Mouse (Mus musculus) cortical plate, adult 2 months (tissue): ENCODE measurements around the gene Slc35g3. TPM values are rescaled to one million over a fixed set of nuclear protein-coding genes. Genes with fewer than 3 reads are reported as not detected.

Experiments used
- H3K27ac ChIP-seq: fragments of 200-500 bp; 2 replicates; pipeline ENCODE4 v1.5.1; 2012; ENCODE audit warnings: low read length, control low read depth, inconsistent platforms; ENCODE audit not compliant: insufficient read depth
- H3K4me1 ChIP-seq: fragments of 200-500 bp; 2 replicates; pipeline ENCODE4 v1.6.1; 2011; ENCODE audit warnings: low read length; ENCODE audit not compliant: control insufficient read depth, insufficient read depth
- H3K4me3 ChIP-seq: fragments of 200-500 bp; 2 replicates; pipeline ENCODE4 v1.5.1; 2011; ENCODE audit warnings: mild to moderate bottlenecking, low read length, control low read depth; ENCODE audit not compliant: insufficient read depth
- CTCF ChIP-seq: fragments of 200-500 bp; IDR thresholded peaks from 2 replicates; pipeline ENCODE4 v1.5.1; 2011; ENCODE audit warnings: mild to moderate bottlenecking, control low read depth, low read length; ENCODE audit not compliant: insufficient read depth; ENCODE audit errors: extremely low read depth
- POLR2A ChIP-seq: fragments of 200-500 bp; IDR thresholded peaks from 2 replicates; pipeline ENCODE4 v1.6.1; 2011; ENCODE audit warnings: mild to moderate bottlenecking, low read length, control low read depth; ENCODE audit not compliant: insufficient read depth; ENCODE audit errors: extremely low read depth
- polyA plus RNA-seq: library from polyadenylated mRNA; depleted of rRNA; stranded (reverse); fragments of >200 nt; gene quantifications from 2 replicates; pipeline ENCODE4 v1.2.3, GENCODE M21; 2012; rRNA removed

Slc35g3 gene
- polyA plus RNA-seq, 1 experiment, result not detected

DNA sequence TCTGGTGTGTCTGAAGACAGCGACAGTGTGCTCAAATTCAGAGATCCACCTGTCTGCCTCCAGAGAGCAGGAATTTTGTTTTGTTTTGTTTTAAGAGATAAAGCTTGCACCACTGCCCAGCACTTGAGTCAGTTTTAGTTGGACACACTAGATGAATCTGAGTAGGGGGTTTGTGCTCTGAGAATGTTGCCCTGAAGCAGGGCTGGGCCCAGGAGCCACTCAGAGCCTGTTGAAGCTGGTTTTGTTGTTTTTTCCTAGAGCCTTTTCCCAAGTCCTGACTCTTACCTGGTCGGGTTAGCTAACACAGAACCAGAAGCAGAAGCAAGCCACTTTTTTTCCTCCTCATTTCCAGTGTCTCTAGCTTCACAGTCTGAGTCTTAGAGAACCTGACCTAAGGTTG lies 50.7 kb downstream of the Slc35g3 start:
- H3K27ac ChIP-seq, result no peak overlapping the region
- H3K4me1 ChIP-seq, result peaks cover 2% of the 10 kb centered on the region; the same call in 1 of the 2 replicates
- TF ChIP-seq POLR2A, result no peak
- TF ChIP-seq CTCF, result no peak
- no peak overlapping the region for H3K4me3 ChIP-seq

- TF ChIP-seq POLR2A (no peak), CTCF (no peak)
- Histone ChIP-seq H3K4me1 (no peaks in the 10 kb centered on the region), H3K4me3 (no peak overlapping the region), H3K27ac (no peak overlapping the region)
Observed at GRCm38 (mm10) chr11:69710470-69710869, 51.3 kb downstream of the Slc35g3 start.

Other genes with a start within 250 kb of the Slc35g3 start
- gene Dnah2, start 212.9 kb downstream of the Slc35g3 start, polyA plus RNA-seq, result 1.6 and 2.1 TPM in 2 replicates
- gene Efnb3, start 201.8 kb downstream of the Slc35g3 start, polyA plus RNA-seq, result 68.2 and 77.1 TPM in 2 replicates
- gene Wrap53, start 181.7 kb downstream of the Slc35g3 start, polyA plus RNA-seq, result 13.6 and 14.3 TPM in 2 replicates
- 33.9 and 35.1 TPM in 2 replicates for gene Trp53, start 181.6 kb downstream of the Slc35g3 start, polyA plus RNA-seq
- 362 and 374 TPM in 2 replicates for gene Atp1b2, start 156.0 kb downstream of the Slc35g3 start, polyA plus RNA-seq
- gene Shbg, start 144.1 kb downstream of the Slc35g3 start, polyA plus RNA-seq, result 0.06 and 0.08 TPM in 2 replicates
- 18.1 and 21.1 TPM in 2 replicates for gene Sat2, start 139.9 kb downstream of the Slc35g3 start, polyA plus RNA-seq
- gene Fxr2, start 129.0 kb downstream of the Slc35g3 start, polyA plus RNA-seq, result 132 and 158 TPM in 2 replicates
- 0.25 and 0.28 TPM in 2 replicates for gene Sox15, start 106.7 kb downstream of the Slc35g3 start, polyA plus RNA-seq
- 89.7 and 92.8 TPM in 2 replicates for gene Mpdu1, start 99.3 kb downstream of the Slc35g3 start, polyA plus RNA-seq
- gene Cd68, start 95.8 kb downstream of the Slc35g3 start, polyA plus RNA-seq, result 11.3 and 13.1 TPM in 2 replicates
- gene Eif4a1, start 89.5 kb downstream of the Slc35g3 start, polyA plus RNA-seq, result 323 and 335 TPM in 2 replicates
- gene Senp3, start 79.9 kb downstream of the Slc35g3 start, polyA plus RNA-seq, result 120 and 133 TPM in 2 replicates
- 6.1 and 7.5 TPM in 2 replicates for gene Tnfsf13, start 76.2 kb downstream of the Slc35g3 start, polyA plus RNA-seq
- gene Tnfsf12, start 66.1 kb downstream of the Slc35g3 start, polyA plus RNA-seq, result 19.8 and 22.5 TPM in 2 replicates
- 3.8 and 4.3 TPM in 2 replicates for gene Tnfsfm13, start 65.9 kb downstream of the Slc35g3 start, polyA plus RNA-seq
- gene Polr2a, start 3.3 kb downstream of the Slc35g3 start, polyA plus RNA-seq, result 21.7 and 23.2 TPM in 2 replicates
- gene Zbtb4, start 3.9 kb upstream of the Slc35g3 start, polyA plus RNA-seq, result 56.7 and 58.2 TPM in 2 replicates
- gene Chrnb1, start 34.0 kb upstream of the Slc35g3 start, polyA plus RNA-seq, result 1.4 and 2.1 TPM in 2 replicates
- gene Fgf11, start 39.9 kb upstream of the Slc35g3 start, polyA plus RNA-seq, result 17.3 and 17.6 TPM in 2 replicates
- gene Tmem102, start 43.7 kb upstream of the Slc35g3 start, polyA plus RNA-seq, result 0.06 TPM in 1 of 2 replicates, not detected in the other
- not detected in 2 replicates for gene Gm39566, start 53.3 kb upstream of the Slc35g3 start, polyA plus RNA-seq
- gene Spem2, start 56.5 kb upstream of the Slc35g3 start, polyA plus RNA-seq, result not detected in 2 replicates
- gene Spem1, start 60.2 kb upstream of the Slc35g3 start, polyA plus RNA-seq, result 0.10 and 0.15 TPM in 2 replicates
- 112 and 116 TPM in 2 replicates for gene Nlgn2, start 75.8 kb upstream of the Slc35g3 start, polyA plus RNA-seq
- gene Tmem256, start 76.5 kb upstream of the Slc35g3 start, polyA plus RNA-seq, result 234 and 244 TPM in 2 replicates
- 35.3 and 36.5 TPM in 2 replicates for gene Plscr3, start 84.4 kb upstream of the Slc35g3 start, polyA plus RNA-seq
- gene Tnk1, start 96.8 kb upstream of the Slc35g3 start, polyA plus RNA-seq, result 0.08 and 0.25 TPM in 2 replicates
- not detected in 2 replicates for gene Tmem95, start 116.0 kb upstream of the Slc35g3 start, polyA plus RNA-seq
- 1.5 and 1.7 TPM in 2 replicates for gene Kctd11, start 119.4 kb upstream of the Slc35g3 start, polyA plus RNA-seq
- 0.13 and 0.26 TPM in 2 replicates for gene Acap1, start 133.6 kb upstream of the Slc35g3 start, polyA plus RNA-seq
- gene 2810408A11Rik, start 139.0 kb upstream of the Slc35g3 start, polyA plus RNA-seq, result 0.19 and 0.38 TPM in 2 replicates
- 98.3 and 107 TPM in 2 replicates for gene Neurl4, start 139.1 kb upstream of the Slc35g3 start, polyA plus RNA-seq
- 53.5 and 55.2 TPM in 2 replicates for gene Gps2, start 151.9 kb upstream of the Slc35g3 start, polyA plus RNA-seq
- gene Eif5a, start 160.0 kb upstream of the Slc35g3 start, polyA plus RNA-seq, result 577 and 581 TPM in 2 replicates
- gene Ybx2, start 173.8 kb upstream of the Slc35g3 start, polyA plus RNA-seq, result 18.1 and 21.1 TPM in 2 replicates
- 1.5 and 1.7 TPM in 2 replicates for gene Slc2a4, start 186.2 kb upstream of the Slc35g3 start, polyA plus RNA-seq
- not detected in 2 replicates for gene Cldn7, start 202.8 kb upstream of the Slc35g3 start, polyA plus RNA-seq
- 121 and 139 TPM in 2 replicates for gene Ctdnep1, start 219.2 kb upstream of the Slc35g3 start, polyA plus RNA-seq
- 121 and 126 TPM in 2 replicates for gene Elp5, start 220.5 kb upstream of the Slc35g3 start, polyA plus RNA-seq
- 330 and 334 TPM in 2 replicates for gene Gabarap, start 229.2 kb upstream of the Slc35g3 start, polyA plus RNA-seq
- gene Phf23, start 233.8 kb upstream of the Slc35g3 start, polyA plus RNA-seq, result 37.6 and 38.2 TPM in 2 replicates
- gene Dvl2, start 238.6 kb upstream of the Slc35g3 start, polyA plus RNA-seq, result 26.9 and 30.4 TPM in 2 replicates